Mouse (Mus musculus) Patski (cell line): ENCODE measurements around the gene Mettl16. TPM values are rescaled to one million over a fixed set of nuclear protein-coding genes. Genes with fewer than 3 reads are reported as not detected.

Source experiments
- ATAC-seq: fragments of 100-300 bp; one replicate; pipeline ENCODE4 v1.8.0; 2021
- CTCF ChIA-PET: fragments of 350-600 bp; sonication (Branson Sonifier 250); formaldehyde crosslinking; loops from one replicate; lab custom pipeline; 2022; ENCODE audit warnings: inconsistent platforms; lab: Charles Lee
- POLR2A ChIA-PET: fragments of 350-600 bp; sonication (Branson Sonifier 250); formaldehyde crosslinking; loops from one replicate; lab custom pipeline; 2022; ENCODE audit warnings: antibody characterized with exemption, inconsistent platforms; lab: Charles Lee
- DNase-seq: peaks from one replicate; pipeline ENCODE4 v3.0.0-alpha.2; 2011; ENCODE audit warnings: low read depth, low spot score
- H3K27me3 ChIP-seq: fragments of 371-371 bp; one replicate; pipeline ENCODE4 v1.5.1; 2021
- CTCF ChIP-seq: fragments of 100-300 bp; IDR thresholded peaks from one replicate; pipeline ENCODE4 v1.5.1; 2021
- in situ Hi-C: fragments of 300-500 bp; cut with MboI; formaldehyde crosslinking; loops from 3 replicates; pipeline ENCODE4 v1.11.1; 2018; ENCODE audit warnings: low pct_unique_long_range_greater_than_20kb, mixed read lengths
- polyA plus RNA-seq: library from polyadenylated mRNA; unstranded; gene quantifications from one replicate; pipeline ENCODE4 v1.2.3, GENCODE M21; 2021

Mettl16 gene
- polyA plus RNA-seq, 1 experiment from 2014 or later = 33.6 TPM

DNA sequence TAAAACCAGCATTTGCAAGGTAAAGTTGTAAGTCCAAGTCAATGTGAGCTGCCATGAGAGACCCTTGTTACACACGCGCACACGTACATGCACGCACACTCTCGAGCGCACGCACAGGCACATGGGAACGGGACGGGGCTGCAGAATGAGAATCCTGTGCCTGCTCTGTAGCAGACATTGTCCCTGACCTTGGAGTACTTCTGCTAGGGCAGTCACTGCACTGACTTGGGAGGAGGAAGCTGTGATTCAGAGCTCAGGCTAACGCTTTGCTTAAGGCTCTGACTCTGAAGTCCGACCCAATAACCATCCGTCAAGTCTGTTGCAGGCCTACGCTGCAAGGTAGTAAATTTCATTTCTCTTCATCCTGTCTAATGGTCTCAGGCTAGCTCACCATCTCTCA is 21.4 kb upstream of the Mettl16 start:
- POLR2A ChIA-PET = interaction anchor here (0.7 to 0.8 kb wide), 2 partner anchors 22 to 330 kb away, joined by 3 to 4 read pairs; no protein-coding TSS in a partner anchor
- no peak for TF ChIP-seq CTCF
- DNase-seq = no peak
- CTCF ChIA-PET = interaction anchor here (1.1 to 1.8 kb wide), 2 partner anchors 11 to 115 kb away, joined by 3 to 7 read pairs; no protein-coding TSS in a partner anchor
- no peak for ATAC-seq
- in situ Hi-C loops = no loop called here
- H3K27me3 ChIP-seq = no peaks in the 10 kb centered on the region

DNA sequence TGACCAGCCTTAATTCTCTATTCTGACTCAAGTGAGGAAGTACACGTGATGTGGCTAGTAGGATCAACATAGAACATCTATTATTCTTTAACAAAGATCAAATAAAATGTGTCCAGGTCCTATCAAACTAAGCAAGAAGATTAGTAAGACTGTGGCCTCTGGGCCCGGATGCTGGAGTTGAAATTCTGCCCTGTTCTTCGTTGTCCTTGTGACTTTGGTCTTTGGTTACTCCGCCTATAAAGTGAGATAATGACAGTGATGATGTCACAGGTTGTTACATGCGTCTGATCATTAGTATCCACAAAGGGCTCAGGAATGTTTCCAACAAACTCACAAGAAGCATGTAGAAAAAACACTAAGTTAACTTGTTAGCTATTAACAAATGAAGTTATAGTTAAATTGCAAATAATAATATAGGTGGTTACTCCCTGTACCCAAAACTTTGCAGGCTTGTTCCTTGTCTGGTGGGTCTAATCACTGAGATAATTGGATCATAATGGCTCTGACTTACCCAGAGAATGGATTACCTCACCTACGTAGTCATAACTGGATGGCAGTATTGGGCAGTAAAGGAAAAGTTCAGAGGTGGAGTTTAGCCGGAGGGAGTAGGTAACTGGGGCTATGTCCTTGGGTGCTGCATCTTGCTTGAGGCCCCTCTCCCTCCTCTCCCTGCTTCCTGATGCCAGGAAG is 19.8 kb upstream of the Mettl16 start:
- ATAC-seq (no peak), DNase-seq (peak; percentile 17)
- TF ChIP-seq CTCF = no peak
- POLR2A ChIA-PET = no interaction called here
- no peaks in the 10 kb centered on the region for H3K27me3 ChIP-seq
- in situ Hi-C loops = no loop called here
- CTCF ChIA-PET = no interaction called here

DNA sequence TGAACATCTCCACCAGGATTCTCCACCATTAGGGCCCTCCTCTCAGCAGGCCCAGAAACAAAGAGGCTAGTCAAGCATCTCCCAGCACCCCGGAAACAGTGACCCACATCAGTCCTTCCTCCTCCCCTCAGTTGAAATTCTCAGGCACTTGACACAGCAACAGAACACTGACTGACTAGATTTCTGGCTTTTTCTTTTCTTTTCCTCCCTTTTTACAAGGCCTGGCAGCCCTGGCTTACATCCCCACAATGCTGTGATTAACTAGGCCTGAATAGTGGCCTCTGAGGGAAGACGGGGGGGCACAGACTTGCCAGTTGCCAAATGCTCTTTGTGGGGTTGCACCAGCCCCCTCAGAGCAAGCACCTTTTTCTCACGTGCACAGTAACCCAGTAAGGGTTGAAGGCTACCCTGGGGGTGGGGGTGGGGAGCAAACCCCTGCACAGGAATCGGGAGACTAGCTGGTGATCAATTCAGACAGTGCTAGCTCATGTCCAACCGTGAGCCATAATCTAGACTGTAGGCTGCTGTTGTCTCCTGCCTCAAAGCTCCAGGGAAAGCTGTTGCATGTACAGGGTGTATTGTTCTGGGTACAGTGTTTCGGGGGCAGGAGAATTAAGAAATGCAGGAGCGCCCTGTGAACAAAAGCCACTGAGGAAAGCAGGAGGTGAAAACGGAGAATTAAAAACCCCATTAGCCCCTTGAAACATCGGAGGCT is 19.1 kb upstream of the Mettl16 start:
- DNase-seq = no peak
- no peak for TF ChIP-seq CTCF
- ChIA-PET POLR2A (interaction anchor here (0.7 kb wide), 1 partner anchor 302 kb away, joined by 4 read pairs; no protein-coding TSS in a partner anchor), CTCF (no interaction called here)
- ATAC-seq = no peak
- in situ Hi-C loops = no loop called here
- no peaks in the 10 kb centered on the region for H3K27me3 ChIP-seq

DNA sequence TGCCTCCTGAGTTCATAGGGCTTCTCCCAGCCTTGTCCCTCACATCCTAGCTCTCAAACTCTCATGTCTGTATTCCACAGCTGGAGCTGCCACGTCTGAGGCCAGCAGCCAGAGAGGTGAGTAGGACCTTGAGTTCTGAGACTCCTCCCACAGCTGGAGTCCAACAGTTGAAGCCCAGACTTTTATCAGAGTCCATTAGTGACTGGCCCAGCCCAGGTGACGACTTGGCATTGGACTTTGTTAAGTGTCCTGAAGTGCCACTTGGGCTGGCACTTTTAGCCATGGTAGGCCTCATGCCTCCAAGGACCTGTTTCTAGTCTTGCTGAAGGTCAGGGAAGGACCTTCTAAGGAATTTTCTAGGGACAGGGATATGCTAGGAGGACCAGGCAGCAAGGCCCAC is 14.0 kb upstream of the Mettl16 start:
- ATAC-seq (no peak), DNase-seq (no peak)
- ChIA-PET CTCF (no interaction called here), POLR2A (no interaction called here)
- TF ChIP-seq CTCF = no peak
- in situ Hi-C loops = no loop called here
- no peaks in the 10 kb centered on the region for H3K27me3 ChIP-seq

DNA sequence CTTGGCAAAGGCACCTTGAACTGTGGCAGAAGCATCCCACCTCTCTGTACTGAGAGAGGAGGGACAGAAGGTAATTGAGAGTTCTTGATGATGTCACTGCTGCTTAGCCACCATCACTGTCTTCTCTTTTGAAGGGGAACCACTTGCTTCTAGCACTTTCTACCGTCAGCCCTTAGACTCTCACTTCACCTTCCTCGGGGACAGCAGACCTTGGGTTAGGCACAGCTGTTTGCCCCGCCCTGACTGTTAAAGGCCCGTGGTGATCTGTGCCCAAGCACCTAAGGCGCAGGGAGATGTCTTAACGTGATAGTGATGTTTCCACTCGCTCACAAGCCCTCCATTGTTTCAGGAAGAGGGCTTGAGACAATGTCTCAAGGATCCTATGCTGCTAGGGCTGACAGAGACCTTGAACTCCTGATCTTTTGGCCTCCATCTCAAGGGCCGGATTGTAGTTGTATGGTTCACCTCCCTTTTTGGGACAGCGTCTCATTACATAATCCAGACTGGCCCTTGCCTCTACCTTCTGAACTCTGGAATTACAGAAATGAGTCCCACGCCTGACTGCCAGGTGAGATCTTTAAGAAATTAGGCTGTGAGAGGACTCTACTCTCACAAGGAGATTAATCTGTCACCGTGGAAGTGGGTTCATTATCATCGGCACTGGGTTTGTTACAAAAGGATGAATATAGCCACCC is 9.5 kb upstream of the Mettl16 start:
- ChIA-PET POLR2A (no interaction called here), CTCF (no interaction called here)
- no peak for TF ChIP-seq CTCF
- ATAC-seq = no peak
- no peak for DNase-seq
- H3K27me3 ChIP-seq = no peaks in the 10 kb centered on the region
- in situ Hi-C loops = no loop called here

DNA sequence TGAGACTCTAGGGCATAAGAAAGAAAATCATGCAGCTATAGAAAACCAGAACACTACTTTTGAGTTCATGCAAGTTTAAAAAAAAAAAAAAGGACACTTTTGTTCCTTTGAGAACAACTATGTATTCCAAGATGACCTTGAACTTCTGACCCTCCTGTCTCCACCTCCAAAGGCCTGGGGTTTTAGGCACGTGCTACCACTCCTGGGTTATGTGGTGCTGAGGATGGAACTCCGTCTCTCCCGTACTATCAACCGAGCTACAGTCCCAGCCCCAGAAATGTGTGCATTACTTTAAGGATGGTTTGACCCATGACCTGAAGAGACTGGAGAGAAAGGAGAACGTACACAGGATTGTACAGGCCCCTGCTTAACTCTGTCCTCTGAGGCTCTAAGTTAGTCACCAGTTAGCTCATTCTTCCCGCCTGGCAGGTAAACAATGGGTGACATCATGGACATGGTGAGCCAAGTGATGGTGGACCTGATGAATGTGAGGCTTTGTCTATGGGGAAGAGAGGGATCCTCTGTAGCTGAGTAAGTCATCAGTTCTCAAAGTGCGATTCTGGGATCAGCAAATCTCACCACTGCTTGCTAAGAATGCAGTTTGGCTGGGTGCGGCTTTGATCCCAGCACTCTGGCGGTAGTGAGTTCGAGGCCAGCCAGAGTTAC is 6.5 kb upstream of the Mettl16 start:
- in situ Hi-C loops = no loop called here
- ChIA-PET POLR2A (interaction anchor here (0.6 to 1.4 kb wide), 3 partner anchors 39 to 1552 kb away, joined by 3 read pairs; partner anchors contain the start of gene Pafah1b1), CTCF (interaction anchor here (1.3 kb wide), 2 partner anchors 10 kb away, joined by 3 to 4 read pairs; no protein-coding TSS in a partner anchor)
- TF ChIP-seq CTCF = no peak
- peak; percentile 30 for DNase-seq
- no peak for ATAC-seq
- H3K27me3 ChIP-seq = no peaks in the 10 kb centered on the region

DNA sequence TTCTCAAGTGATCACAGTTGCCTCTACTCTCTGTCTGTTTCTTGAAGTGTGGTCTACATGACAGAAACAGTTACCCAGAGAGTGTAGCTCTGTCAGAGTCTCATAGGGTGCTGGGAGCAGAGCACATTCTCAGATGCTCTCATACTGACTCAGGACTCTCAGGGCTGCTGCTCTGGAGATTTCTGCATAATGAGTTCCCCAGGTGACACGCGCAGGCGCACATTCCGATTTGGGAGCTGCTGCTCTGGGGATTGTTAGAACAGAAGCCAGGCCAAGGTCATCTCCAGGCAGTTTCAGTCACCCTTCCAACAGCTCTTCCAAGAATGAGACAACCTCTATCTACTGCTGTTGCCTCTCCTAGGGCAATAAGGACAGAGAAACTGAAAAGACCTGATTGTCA is 3.2 kb upstream of the Mettl16 start:
- in situ Hi-C loops = no loop called here
- no peaks in the 10 kb centered on the region for H3K27me3 ChIP-seq
- ChIA-PET CTCF (interaction anchor here (1.2 to 1.9 kb wide), 2 partner anchors 15 to 47 kb away, joined by 3 to 4 read pairs; no protein-coding TSS in a partner anchor), POLR2A (no interaction called here)
- TF ChIP-seq CTCF = no peak
- no peak for ATAC-seq
- DNase-seq = no peak

DNA sequence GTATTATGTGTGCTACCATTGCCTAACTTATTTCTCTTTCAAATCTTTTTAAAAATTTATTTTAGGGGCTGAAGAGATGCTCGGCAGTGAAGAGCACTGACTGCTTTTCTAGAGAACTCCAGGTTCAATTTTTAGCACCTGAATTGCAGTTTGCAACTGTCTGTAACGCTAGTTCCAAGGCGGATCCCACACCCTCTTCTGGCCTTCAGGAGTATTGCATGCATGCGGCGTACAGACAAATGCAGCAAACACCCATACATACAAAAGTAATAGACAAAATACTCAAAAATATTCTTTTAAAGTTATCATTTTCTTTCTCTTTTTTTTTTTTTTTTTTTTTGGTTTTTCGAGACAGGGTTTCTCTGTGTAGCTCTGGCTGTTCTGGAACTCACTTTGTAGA is 2.6 kb upstream of the Mettl16 start:
- no peak for ATAC-seq
- ChIA-PET POLR2A (no interaction called here), CTCF (interaction anchor here (1.2 to 1.9 kb wide), 2 partner anchors 15 to 47 kb away, joined by 3 to 4 read pairs; no protein-coding TSS in a partner anchor)
- in situ Hi-C loops = no loop called here
- DNase-seq = no peak
- H3K27me3 ChIP-seq = no peaks in the 10 kb centered on the region
- peak; percentile 58 for TF ChIP-seq CTCF

DNA sequence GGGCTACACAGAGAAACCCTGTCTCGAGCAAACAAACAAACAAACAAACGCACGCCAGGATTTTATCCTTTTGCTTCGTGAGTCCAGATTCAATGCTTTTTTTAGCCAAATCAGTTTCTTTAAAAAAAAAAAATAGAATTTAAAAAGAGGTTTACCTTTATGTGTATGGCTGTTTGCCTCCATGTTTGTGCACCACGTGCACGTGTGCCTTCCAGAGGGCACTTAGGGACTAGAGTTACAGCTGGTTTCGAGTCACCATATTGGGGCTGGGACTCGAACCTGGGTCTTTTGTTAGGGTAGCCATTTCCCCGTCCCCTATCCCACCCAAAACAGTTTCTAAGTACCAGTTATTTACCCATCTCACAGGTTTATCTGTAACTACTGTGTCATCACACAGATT is 593 bp upstream of the Mettl16 start:
- ChIA-PET CTCF (interaction anchor here (0.6 kb wide), 1 partner anchor 14 kb away, joined by 3 read pairs; no protein-coding TSS in a partner anchor), POLR2A (interaction anchor here (1.8 kb wide), 1 partner anchor 46 kb away, joined by 7 read pairs; the partner anchor contains the start of gene Pafah1b1)
- ATAC-seq (no peak), DNase-seq (no peak)
- no peak for TF ChIP-seq CTCF
- in situ Hi-C loops = no loop called here
- no peaks in the 10 kb centered on the region for H3K27me3 ChIP-seq

DNA sequence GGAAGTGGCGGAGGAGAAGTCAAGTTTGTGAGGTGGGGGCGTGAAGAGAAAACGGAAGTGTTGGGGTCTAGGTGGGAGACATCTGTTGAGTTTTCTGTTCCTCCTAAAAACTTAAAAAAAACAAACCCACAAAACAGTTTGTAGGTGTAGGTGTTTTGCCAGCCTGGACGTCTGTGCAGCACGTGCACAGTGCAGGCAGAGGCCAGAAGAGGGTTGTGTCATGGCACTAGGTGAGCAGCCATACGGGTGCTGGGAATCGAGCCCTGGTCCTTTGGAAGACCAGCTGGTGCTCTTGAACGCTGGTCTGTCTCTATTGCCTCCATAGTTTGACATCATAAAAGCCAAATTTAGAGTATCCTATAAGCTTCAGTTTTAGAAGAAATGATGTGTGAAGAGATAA is 604 bp downstream of the Mettl16 start:
- no peak for ATAC-seq
- no peak for TF ChIP-seq CTCF
- in situ Hi-C loops = no loop called here
- CTCF ChIA-PET = interaction anchor here (0.8 to 1.1 kb wide), 2 partner anchors 10 to 12 kb away, joined by 3 read pairs; no protein-coding TSS in a partner anchor
- POLR2A ChIA-PET = interaction anchor here (1.6 to 1.8 kb wide), 2 partner anchors 24 to 47 kb away, joined by 3 to 7 read pairs; partner anchors contain the start of gene Pafah1b1
- no peak for DNase-seq
- H3K27me3 ChIP-seq = no peaks in the 10 kb centered on the region
